Comparison of ENCODE assay signal across 21 mouse cellular contexts in genomic region chr10:91345465-91345864, GRCm38 (mm10).
A peak's percentile ranks its signal among the peaks of the same experiment; 100 is the strongest.
DNase-seq lines count a peak whose midpoint lies in the region; ATAC-seq and TF ChIP-seq lines count a peak whose summit lies in the region.
"Had no signal": no experiment of that assay in that cellular context is flagged by ENCODE, and none has a peak within 500 bp of the region (broad histone marks: within the 10 kb centered on the region; RNA-seq: fewer than 3 reads in every experiment).

No protein-coding gene starts in this region.

- H3K27me3 ChIP-seq in forebrain, embryonic 13.5 days, result no peaks in the 10 kb centered on the region
- H3K27me3 ChIP-seq in forebrain, embryonic 10.5 days (ENCODE audit: poor library complexity, severe bottlenecking), result no peaks in the 10 kb centered on the region
- H3K27me3 ChIP-seq in hindbrain, postnatal 0 days (ENCODE audit: insufficient read depth, low read length), result no peaks in the 10 kb centered on the region
- no peaks in the 10 kb centered on the region for H3K27me3 ChIP-seq in hindbrain, embryonic 11.5 days (ENCODE audit: control insufficient read depth, insufficient read depth, low read length)
- H3K27me3 ChIP-seq in midbrain, embryonic 13.5 days, result no peaks in the 10 kb centered on the region
- no peaks in the 10 kb centered on the region for H3K27me3 ChIP-seq in midbrain, embryonic 16.5 days (ENCODE audit: control insufficient read depth, insufficient read depth, low read depth, low read length)
- H3K27me3 ChIP-seq: heart, embryonic 15.5 days had no signal

- ATAC-seq in forebrain, embryonic 13.5 days, result peak; percentile 73; the same call in 1 of the 2 replicates
- ATAC-seq in hindbrain, postnatal 0 days, result no peak
- ATAC-seq in hindbrain, embryonic 11.5 days (ENCODE audit: low FRiP score), result no peak
- ATAC-seq in midbrain, embryonic 13.5 days, result peak; percentile 68
- ATAC-seq in midbrain, embryonic 16.5 days, result no peak
- ATAC-seq: activated CD4-positive, CD25-positive, alpha-beta regulatory T cell, adult 4 months; CD4-positive, CD25-positive, alpha-beta regulatory T cell, adult 4 months had no signal

- H3K9ac ChIP-seq in forebrain, embryonic 13.5 days, result no peak overlapping the region
- H3K9ac ChIP-seq in hindbrain, postnatal 0 days (replicated peaks; ENCODE audit: low read length), result no peak overlapping the region
- H3K9ac ChIP-seq in hindbrain, embryonic 11.5 days (ENCODE audit: low read depth, low read length), result no peak overlapping the region
- H3K9ac ChIP-seq in midbrain, embryonic 13.5 days (replicated peaks), result no peak overlapping the region
- no peak overlapping the region for H3K9ac ChIP-seq in midbrain, embryonic 16.5 days (ENCODE audit: low read depth, low read length)
- H3K9ac ChIP-seq: heart, embryonic 15.5 days; hindbrain, embryonic 14.5 days had no signal

- H3K27ac ChIP-seq in forebrain, embryonic 13.5 days, result no peak overlapping the region
- H3K27ac ChIP-seq in forebrain, embryonic 10.5 days, result no peak overlapping the region
- no peak overlapping the region for H3K27ac ChIP-seq in hindbrain, postnatal 0 days
- H3K27ac ChIP-seq in hindbrain, embryonic 11.5 days (ENCODE audit: low read depth, low read length), result no peak overlapping the region
- H3K27ac ChIP-seq in midbrain, embryonic 13.5 days, result no peak overlapping the region
- no peak overlapping the region for H3K27ac ChIP-seq in midbrain, embryonic 16.5 days (ENCODE audit: low read length)
- H3K27ac ChIP-seq: embryonic facial prominence, embryonic 10.5 days; heart, adult 2 months; heart, embryonic 15.5 days; hindbrain, embryonic 14.5 days had no signal

- DNase-seq in forebrain, embryonic 10.5 days (ENCODE audit: extremely low spot score, low spot score), result no peak
- peak; percentile 15 for DNase-seq in hindbrain, postnatal 0 days (ENCODE audit: low spot score)
- DNase-seq in hindbrain, embryonic 11.5 days (ENCODE audit: low spot score), result no peak
- DNase-seq in brain, embryonic 14.5 days (ENCODE audit: low read depth), result peak; percentile 51
- DNase-seq: adrenal gland, postnatal 14 days; B cell, adult 2 months; cerebellum, adult 2 months; cerebellum, postnatal 10 days; gastrocnemius, postnatal 14 days; heart, adult 2 months; heart, postnatal 14 days had no signal

- TF ChIP-seq POLR2A in brain, embryonic 14.5 days (IDR thresholded peaks at IDR 0.05; ENCODE audit: borderline replicate concordance, extremely low read depth, insufficient read depth, insufficient read length, poor library complexity, severe bottlenecking), result no peak

- no peak for TF ChIP-seq CTCF in hindbrain, postnatal 0 days (IDR thresholded peaks at IDR 0.05; ENCODE audit: low read depth)
- TF ChIP-seq CTCF in brain, embryonic 14.5 days (IDR thresholded peaks at IDR 0.05; ENCODE audit: borderline replicate concordance, extremely low read depth, insufficient read depth, insufficient read length), result no peak

- no peaks in the 10 kb centered on the region for H3K36me3 ChIP-seq in forebrain, embryonic 13.5 days (ENCODE audit: poor library complexity, severe bottlenecking)
- no peaks in the 10 kb centered on the region for H3K36me3 ChIP-seq in forebrain, embryonic 10.5 days (replicated peaks)
- H3K36me3 ChIP-seq in hindbrain, postnatal 0 days (ENCODE audit: insufficient read depth, low read length), result no peaks in the 10 kb centered on the region
- H3K36me3 ChIP-seq in hindbrain, embryonic 11.5 days (ENCODE audit: control insufficient read depth, insufficient read depth, low read length), result no peaks in the 10 kb centered on the region
- H3K36me3 ChIP-seq in midbrain, embryonic 13.5 days, result no peaks in the 10 kb centered on the region
- no peaks in the 10 kb centered on the region for H3K36me3 ChIP-seq in midbrain, embryonic 16.5 days (ENCODE audit: control insufficient read depth, insufficient read depth, low read length)
- H3K36me3 ChIP-seq: embryonic facial prominence, embryonic 10.5 days; G1E; heart, embryonic 15.5 days had no signal

- no peaks in the 10 kb centered on the region for H3K9me3 ChIP-seq in forebrain, embryonic 13.5 days (replicated peaks)
- no peaks in the 10 kb centered on the region for H3K9me3 ChIP-seq in forebrain, embryonic 10.5 days
- no peaks in the 10 kb centered on the region for H3K9me3 ChIP-seq in hindbrain, postnatal 0 days (ENCODE audit: low read length)
- no peaks in the 10 kb centered on the region for H3K9me3 ChIP-seq in hindbrain, embryonic 11.5 days (ENCODE audit: control insufficient read depth, low read length)
- no peaks in the 10 kb centered on the region for H3K9me3 ChIP-seq in midbrain, embryonic 13.5 days
- H3K9me3 ChIP-seq in midbrain, embryonic 16.5 days (replicated peaks; ENCODE audit: control insufficient read depth, low read length, poor library complexity, severe bottlenecking), result no peaks in the 10 kb centered on the region
- H3K9me3 ChIP-seq: embryonic facial prominence, embryonic 10.5 days; G1E; heart, embryonic 15.5 days had no signal

- no peak overlapping the region for H3K4me3 ChIP-seq in forebrain, embryonic 13.5 days
- no peak overlapping the region for H3K4me3 ChIP-seq in forebrain, embryonic 10.5 days
- H3K4me3 ChIP-seq in hindbrain, postnatal 0 days (ENCODE audit: low read length), result no peak overlapping the region
- H3K4me3 ChIP-seq in hindbrain, embryonic 11.5 days (ENCODE audit: low read depth, low read length), result no peak overlapping the region
- H3K4me3 ChIP-seq in midbrain, embryonic 13.5 days (replicated peaks), result no peak overlapping the region
- no peak overlapping the region for H3K4me3 ChIP-seq in midbrain, embryonic 16.5 days (ENCODE audit: low read depth, low read length)
- H3K4me3 ChIP-seq: embryonic facial prominence, embryonic 10.5 days; heart, adult 2 months; heart, embryonic 15.5 days had no signal

- H3K4me1 ChIP-seq in forebrain, embryonic 13.5 days, result peaks cover 5% of the 10 kb centered on the region; the same call in 1 of the 2 replicates
- no peaks in the 10 kb centered on the region for H3K4me1 ChIP-seq in forebrain, embryonic 10.5 days
- no peaks in the 10 kb centered on the region for H3K4me1 ChIP-seq in hindbrain, postnatal 0 days (ENCODE audit: insufficient read depth, low read length)
- no peaks in the 10 kb centered on the region for H3K4me1 ChIP-seq in hindbrain, embryonic 11.5 days (replicated peaks; ENCODE audit: control insufficient read depth, insufficient read depth, low read length)
- H3K4me1 ChIP-seq in midbrain, embryonic 13.5 days (replicated peaks), result peaks cover 8% of the 10 kb centered on the region
- peaks cover 8% of the 10 kb centered on the region; the same call in 1 of the 2 replicates for H3K4me1 ChIP-seq in midbrain, embryonic 16.5 days (ENCODE audit: control insufficient read depth, insufficient read depth, low read length)
- H3K4me1 ChIP-seq: embryonic facial prominence, embryonic 10.5 days; heart, embryonic 15.5 days had no signal

- WGBS in forebrain, embryonic 13.5 days, result 76% methylated on average over 5 of the region's 5 CpGs
- 80% methylated on average over 5 of the region's 5 CpGs for WGBS in forebrain, embryonic 10.5 days
- WGBS in hindbrain, postnatal 0 days, result 59% methylated on average over 5 of the region's 5 CpGs
- WGBS in hindbrain, embryonic 11.5 days, result 77% methylated on average over 5 of the region's 5 CpGs
- WGBS in midbrain, embryonic 13.5 days, result 79% methylated on average over 5 of the region's 5 CpGs
- WGBS in midbrain, embryonic 16.5 days, result 64% methylated on average over 5 of the region's 5 CpGs

- H3K4me2 ChIP-seq in forebrain, embryonic 13.5 days, result no peak overlapping the region
- H3K4me2 ChIP-seq in hindbrain, postnatal 0 days (ENCODE audit: low read depth, low read length), result no peak overlapping the region
- no peak overlapping the region for H3K4me2 ChIP-seq in hindbrain, embryonic 11.5 days (replicated peaks; ENCODE audit: low read depth, low read length)
- no peak overlapping the region for H3K4me2 ChIP-seq in midbrain, embryonic 13.5 days (replicated peaks)
- H3K4me2 ChIP-seq in midbrain, embryonic 16.5 days (ENCODE audit: low read length), result no peak overlapping the region
- H3K4me2 ChIP-seq: heart, embryonic 11.5 days; heart, embryonic 15.5 days; hindbrain, embryonic 14.5 days had no signal

Comparison
In these comparisons a context has a peak if more than half of its experiments do, and no peak if none do; other contexts are left out.
1. ATAC-seq: peak in forebrain, embryonic 13.5 days (single experiment) and midbrain, embryonic 13.5 days (single experiment); none in hindbrain, postnatal 0 days (single experiment), hindbrain, embryonic 11.5 days (single experiment) and midbrain, embryonic 16.5 days (single experiment).
2. DNase-seq: peak in hindbrain, postnatal 0 days (single experiment) and brain, embryonic 14.5 days (single experiment); none in forebrain, embryonic 10.5 days (single experiment) and hindbrain, embryonic 11.5 days (single experiment).